Mouse (Mus musculus): ENCODE measurements around the gene Whrn.

The Whrn gene

DNA sequence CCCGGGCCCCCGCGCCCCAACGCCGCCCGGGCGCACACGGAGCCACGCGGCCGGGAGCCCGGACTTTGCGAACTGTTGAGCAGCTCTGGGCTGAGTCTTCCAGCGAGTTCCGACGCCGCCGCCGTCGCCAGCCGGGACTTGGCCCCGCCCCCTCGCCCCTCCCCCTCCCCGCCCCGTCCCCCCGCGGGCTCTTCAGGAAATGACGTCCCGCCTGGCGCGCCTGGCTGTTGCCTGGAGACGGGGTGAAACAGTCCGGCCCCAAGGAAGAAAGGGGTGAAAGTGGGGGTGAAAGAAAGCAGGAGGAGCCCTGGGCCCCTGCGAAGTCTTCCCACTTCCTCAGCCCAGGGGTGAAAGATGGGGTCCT lies at the start of gene Whrn:
Gene Whrn, minus strand, starts transcription at position 77 of the 364 bp plus-strand sequence.
- peak; percentile 76 for DNase-seq

- no peak for DNase-seq
These were observed 49.6 kb upstream of the Whrn start for GRCm38 (mm10) chr4:63545231-63545958.

DNA sequence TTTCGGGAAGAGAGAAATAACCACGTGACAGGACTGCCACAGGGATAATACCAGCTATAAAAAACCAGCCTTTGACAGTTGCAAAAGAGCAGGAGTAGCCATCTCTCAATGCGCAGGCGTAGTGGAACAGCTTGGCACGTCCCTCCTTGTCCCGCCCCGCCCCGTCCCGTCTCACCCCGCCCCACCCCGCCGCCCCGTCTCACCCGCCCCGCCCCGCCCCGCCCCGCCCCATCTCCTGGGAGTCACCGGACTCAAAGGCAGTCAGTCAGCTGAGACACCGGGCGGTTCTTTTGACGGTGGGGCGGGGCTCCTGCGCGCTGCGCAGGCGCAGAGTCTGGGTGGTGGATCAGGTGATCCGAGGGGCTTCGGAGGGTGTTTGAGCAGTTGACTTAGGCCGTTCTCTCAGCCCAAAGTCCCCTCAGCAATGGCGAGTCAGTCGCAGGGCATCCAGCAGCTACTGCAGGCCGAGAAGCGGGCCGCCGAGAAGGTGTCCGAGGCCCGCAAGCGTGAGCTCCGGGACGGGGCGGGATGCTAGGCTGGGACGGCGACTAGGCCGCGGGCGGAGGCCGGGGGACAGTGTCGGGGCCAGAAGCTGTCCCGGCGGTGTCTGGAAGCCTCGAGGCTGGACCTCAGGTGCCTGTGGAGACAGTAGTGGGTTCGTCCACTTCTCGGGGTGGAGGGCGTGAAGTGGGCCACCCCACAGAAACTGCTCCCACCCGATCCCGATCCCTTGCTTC lies 48.9 kb upstream of the Whrn start, which contains the start of gene Atp6v1g1:
Gene Atp6v1g1, plus strand, starts transcription at position 279 of the 737 bp plus-strand sequence.
- peak; percentile 96 for DNase-seq

- peak; percentile 19 for DNase-seq
These were observed 48.1 kb upstream of the Whrn start for GRCm38 (mm10) chr4:63543746-63544493.

DNA sequence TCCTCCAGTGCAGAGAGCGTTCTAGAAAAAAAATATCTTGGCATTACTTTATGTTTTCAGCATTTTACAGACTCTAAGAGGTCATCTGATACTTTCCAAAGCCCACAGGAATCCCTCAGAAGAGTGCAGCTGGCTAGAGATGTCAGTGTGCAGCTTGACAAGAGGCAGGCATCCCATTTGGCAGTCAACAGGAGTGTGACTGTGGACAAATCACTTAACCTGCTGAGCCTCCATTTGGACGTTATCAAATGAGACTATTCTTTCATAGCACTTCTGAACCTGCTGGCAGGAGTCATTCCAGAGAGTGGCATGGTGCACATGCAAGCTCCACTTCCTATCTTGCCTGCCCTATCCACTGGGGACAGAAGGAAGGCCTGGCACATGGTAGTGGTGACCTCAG lies 46.4 kb upstream of the Whrn start:
- no peak for DNase-seq

DNA sequence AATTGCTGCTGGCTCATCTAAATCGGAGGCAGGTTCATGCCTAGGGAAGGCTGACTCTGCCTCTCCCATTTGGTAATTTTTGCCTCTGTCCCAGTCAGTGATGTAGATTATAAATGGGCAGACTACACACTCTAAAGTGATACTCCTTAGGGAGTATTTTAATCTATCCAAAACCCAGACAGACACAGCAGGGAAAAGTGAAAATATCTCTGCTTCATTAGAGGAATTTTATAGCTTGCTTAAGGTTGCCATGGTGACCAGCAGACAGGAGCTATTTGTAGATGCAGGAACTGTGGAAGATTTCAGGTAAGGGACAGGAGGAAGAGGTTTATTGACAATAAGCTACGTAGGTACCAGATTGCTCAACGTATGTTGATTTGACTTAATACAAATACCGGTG lies 41.8 kb upstream of the Whrn start:
- no peak for DNase-seq

DNA sequence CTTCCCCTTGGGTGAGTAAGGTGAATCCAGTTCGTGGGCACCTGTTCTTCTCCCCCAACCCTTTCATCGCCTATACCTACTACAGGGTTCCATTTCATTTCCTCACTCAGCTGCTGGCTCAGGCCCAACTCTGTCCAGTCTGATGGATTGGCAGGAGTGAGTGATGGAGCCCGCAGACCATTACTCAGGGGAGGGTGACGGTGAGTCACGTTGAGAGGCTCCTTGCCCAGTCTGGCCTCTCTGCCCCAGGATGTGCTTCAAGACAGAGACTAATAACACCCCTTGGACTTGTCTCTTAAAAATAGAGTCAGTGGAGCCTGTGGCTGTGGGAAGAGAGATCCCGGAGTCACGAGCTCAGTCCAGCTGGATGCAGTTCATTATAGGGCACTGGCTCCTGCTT lies 34.6 kb upstream of the Whrn start:
- DNase-seq = no peak

DNA sequence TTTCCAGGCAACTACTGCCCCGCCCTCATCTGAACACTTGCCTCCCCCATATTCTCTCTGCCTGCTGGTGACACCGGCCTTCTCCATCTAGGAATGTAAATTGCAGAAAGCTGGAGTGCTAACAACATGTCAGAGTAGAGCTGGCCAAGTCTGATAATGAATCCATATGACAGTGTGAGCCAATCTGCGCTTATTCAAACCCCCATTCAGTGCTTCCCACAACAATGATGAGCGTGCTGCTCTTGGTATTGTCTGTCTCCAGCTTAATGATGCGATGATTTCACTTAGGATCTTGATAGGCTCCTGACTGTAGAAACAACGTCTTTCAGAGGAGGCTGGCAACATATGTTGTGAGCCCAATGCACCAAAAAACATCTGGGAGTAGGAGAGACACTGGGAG lies 33.2 kb upstream of the Whrn start:
- DNase-seq = no peak

- no peak for DNase-seq
These were observed 29.7 kb upstream of the Whrn start for GRCm38 (mm10) chr4:63525514-63525913.

GRCm38 (mm10) chr4:63521813-63522419 lies 26.1 kb upstream of the Whrn start:
- DNase-seq = no peak

- no peak for DNase-seq
These were observed 19.2 kb upstream of the Whrn start for GRCm38 (mm10) chr4:63515021-63515420.

- no peak for DNase-seq
These were observed 18.7 kb upstream of the Whrn start for GRCm38 (mm10) chr4:63514454-63514984.

DNA sequence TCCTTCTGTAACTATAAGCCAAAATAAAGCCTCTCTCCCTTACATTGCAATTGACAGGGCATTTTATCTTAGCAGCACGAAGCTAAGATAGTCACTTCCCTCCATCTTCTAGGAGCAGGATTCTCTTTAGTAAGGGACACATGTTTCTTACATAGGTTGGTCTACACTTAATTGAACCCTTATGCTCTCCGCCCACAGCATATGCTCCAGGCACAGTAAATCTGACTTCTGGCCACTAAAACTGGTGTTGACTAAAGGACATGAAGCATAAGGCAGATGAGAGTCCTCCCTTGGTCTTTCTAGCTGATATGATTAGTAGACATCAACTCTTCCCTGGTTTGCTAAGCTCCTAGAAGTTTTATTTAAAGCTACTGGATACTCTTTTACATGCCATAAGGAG lies 17.1 kb upstream of the Whrn start:
- no peak for DNase-seq

GRCm38 (mm10) chr4:63508232-63508631 lies 12.4 kb upstream of the Whrn start:
- peak; percentile 71 for DNase-seq

DNA sequence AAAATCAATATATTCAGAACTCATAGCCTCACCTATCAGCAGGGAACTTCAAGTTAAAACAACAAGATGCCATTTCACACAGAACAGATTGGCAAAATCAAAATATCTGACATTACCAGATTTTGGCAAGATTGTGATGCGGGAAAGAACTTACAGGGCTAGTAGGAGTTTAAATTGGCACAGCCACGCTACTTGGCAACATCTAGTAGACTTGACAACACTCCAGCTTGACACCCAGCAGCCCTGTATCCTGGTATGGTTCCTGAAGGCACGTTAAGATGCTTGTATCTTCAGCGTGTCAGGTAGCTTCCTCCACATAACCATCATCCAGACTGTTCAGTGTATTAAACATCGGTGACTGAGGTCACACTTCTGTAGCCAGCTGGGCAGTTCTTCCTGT lies 11.7 kb upstream of the Whrn start:
- no peak for DNase-seq

- DNase-seq = no peak
These were observed 8.2 kb upstream of the Whrn start for GRCm38 (mm10) chr4:63503949-63504348.

DNA sequence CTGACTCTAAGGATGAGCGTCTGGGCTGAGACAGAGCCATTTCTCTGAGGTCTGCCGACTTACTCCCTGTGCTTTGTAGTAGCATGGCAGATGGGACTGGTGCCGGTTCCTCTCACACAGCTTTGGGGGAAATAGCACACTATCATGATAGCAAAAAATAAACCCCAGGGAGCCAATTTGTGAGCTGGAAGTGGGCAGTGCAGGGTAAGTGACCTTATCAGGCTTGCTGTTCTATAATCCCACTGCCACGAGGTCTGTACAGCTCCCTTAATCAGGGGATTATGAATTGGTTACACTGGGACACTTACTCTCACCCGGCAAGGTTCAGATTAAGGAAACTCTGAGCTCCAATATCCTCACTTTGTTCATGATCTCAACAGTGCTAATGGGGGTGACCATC lies 5.3 kb upstream of the Whrn start:
- DNase-seq = no peak

DNA sequence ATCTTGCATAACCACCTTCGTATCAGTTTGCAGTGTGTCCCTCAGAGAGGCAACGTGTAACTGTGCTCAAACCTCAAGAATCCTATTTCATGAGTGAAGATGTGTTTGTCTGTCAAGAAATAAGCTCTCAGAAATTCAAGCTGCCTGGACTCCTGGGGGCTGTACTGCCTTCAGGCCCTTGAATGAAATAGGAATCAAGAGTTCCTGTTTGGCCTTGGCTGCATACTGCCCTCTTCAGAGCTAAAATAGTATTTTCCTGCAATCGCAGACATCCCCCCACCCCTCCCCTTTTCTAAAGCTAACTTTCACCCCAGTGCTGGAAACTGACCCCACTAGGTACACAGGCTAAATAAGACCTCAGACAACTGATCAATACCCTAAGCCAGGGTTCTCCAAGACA lies 2.6 kb upstream of the Whrn start:
- no peak for DNase-seq

- no peak for DNase-seq
These were observed 521 bp upstream of the Whrn start for GRCm38 (mm10) chr4:63496312-63496711.

DNA sequence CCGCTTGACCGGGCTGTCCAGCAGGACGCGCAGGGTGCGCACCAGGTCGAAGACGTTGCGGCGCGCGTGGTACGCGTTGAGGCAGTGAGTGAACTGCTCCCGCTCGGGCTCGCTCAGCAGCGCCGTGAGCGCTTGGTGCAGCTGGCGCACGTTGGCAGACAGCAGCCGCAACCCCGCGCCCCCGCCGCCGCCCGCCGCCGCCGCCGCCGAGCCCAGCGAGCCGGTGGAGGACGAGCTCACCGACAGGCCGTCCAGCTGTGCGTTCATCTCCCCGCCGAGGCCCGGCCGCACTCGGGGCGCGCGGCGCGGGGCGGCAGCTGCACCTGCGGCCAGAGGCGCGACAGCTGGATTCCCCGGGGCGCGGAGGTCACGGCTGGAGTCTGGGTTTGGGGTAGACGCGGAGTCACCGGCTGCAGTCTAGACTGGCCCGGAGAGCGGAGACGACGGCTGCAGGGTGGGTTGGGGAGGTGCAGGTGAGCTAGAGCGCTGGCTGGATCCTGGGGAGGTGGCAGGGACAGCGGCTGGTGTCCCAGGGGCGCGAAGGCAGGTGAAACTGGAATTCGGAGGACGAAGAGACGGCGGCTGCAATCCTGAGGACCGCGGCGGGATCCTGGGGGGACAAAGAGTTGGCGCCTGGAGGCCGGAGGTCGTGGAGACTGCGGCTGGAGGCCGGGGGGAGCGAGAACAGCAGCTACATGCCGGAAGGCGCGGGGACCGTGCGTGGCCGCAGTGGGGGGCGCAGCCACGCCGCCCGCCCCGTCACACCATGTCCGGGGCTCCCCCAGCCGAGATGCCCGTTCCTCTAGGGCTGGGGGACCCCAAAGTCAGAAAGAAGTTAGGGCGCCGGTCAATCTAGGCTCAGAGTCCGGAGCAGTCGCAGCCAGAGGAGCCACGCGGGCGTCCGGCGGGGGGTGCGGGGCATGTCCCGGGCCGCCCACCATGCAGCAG lies 550 bp downstream of the Whrn start:
- peak; percentile 35 for DNase-seq

DNA sequence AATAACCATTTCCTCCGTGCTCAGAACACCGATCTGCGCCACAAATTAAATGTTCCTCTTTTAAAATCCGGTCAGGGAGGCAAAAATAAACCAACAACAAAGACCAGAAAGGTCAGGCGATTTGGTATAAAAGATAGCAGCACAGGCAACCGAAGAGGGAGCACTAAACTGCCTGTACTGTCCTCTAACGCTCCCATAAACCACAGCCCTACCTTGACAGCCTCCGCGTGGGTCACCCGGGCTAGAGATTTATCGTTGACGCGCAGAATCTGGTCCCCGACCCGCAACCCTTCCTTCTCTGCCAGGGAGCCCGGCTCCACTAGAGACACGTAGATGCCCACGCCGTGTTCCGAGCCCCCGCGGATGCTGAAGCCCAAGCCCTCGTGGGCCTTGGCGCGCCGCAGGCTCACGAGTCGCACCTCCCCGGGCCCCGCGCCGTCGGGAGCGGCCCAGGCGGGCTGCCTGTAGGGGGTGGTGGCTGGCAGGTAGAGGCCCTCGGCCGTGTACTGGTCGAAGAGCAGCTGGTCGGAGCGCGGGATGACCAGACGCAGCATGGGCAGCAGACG lies 1.3 kb downstream of the Whrn start:
- no peak for DNase-seq
